Mouse (Mus musculus) liver (tissue): ENCODE measurements around the gene B3gnt5.
"Not testable (repeated sequence)": the region's sequence is repeated elsewhere in the genome, so short reads cannot be mapped to it uniquely, and the experiment has no call there.

Experiments used
- DNase-seq: peaks from one replicate; pipeline ENCODE4 v3.0.0-alpha.2; 2020; ENCODE audit warnings: mixed read lengths

The B3gnt5 gene

DNA sequence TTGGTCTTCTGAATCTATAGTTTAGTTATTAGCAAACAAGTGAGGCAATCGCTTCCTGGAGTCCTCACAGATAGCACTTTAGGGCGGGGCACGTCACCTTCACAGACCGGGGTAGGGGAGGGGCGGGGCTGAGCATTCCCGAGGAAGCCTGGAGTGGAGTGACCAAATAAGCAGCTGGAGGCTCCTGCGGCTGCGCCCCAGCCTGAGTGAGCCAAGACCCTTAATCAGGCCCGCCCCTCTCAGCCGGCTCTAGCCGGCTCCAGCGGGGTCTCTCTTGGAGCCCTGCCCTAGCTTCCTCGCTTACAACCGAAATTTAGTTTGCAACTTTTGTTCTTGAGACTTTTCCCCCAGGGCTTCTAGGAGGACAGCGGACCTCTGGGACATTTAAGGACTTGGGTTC, at the start of gene B3gnt5:
Gene B3gnt5, plus strand, starts transcription at position 135 of the 400 bp plus-strand sequence.
- peak; percentile 66 for DNase-seq

DNA sequence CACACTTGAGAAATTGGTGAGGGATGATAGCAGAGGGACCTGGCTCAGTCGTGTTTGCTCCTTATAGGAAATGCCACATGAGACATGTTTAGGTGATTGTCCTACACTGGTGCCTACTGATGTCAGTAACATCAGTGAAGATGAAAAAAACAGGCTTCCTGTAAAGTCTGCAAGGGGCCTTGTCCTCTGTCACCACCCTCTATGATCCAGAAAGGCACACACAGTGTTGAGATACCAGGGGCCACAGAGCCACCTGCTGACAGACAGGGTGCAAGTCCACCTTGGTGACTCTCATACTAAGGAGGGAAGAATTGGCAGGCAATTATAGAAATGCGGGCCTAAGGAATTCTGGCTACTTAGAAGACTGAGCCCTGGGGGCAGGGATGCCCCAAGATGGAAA, 39.0 kb upstream of the B3gnt5 start:
- DNase-seq: no peak

DNA sequence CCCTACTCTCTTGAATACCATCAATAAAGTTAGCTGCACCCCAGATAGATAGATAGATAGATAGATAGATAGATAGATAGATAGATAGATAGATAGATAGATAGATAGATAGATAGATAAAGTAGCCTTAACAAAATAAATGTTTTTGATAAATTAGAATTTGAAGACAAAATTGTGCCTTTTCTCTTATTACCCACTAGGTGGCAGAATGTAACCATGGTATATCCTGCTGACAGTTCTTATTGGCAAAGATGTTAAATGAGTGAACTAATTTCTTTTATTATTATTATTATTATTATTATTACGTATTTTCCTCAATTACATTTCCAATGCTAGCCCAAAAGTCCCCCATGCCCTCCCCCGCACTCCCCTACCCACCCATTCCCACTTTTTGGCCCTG, 35.9 kb upstream of the B3gnt5 start:
- not testable (repeated sequence) for DNase-seq

- no peak for DNase-seq
Observed at GRCm38 (mm10) chr16:19732896-19733295, 27.1 kb upstream of the B3gnt5 start.

GRCm38 (mm10) chr16:19760505-19761496, 793 bp downstream of the B3gnt5 start:
- peak; percentile 13 for DNase-seq

- DNase-seq: no peak
Observed at GRCm38 (mm10) chr16:19761691-19762090, 1.7 kb downstream of the B3gnt5 start.

GRCm38 (mm10) chr16:19766107-19766506, 6.1 kb downstream of the B3gnt5 start:
- no peak for DNase-seq

GRCm38 (mm10) chr16:19768046-19768445, 8.0 kb downstream of the B3gnt5 start:
- DNase-seq: no peak

- DNase-seq: no peak
Observed at GRCm38 (mm10) chr16:19772013-19772412, 12.0 kb downstream of the B3gnt5 start.

GRCm38 (mm10) chr16:19786386-19787090, 26.5 kb downstream of the B3gnt5 start:
- no peak for DNase-seq

- no peak for DNase-seq
Observed at GRCm38 (mm10) chr16:19789914-19790313, 29.9 kb downstream of the B3gnt5 start.

DNA sequence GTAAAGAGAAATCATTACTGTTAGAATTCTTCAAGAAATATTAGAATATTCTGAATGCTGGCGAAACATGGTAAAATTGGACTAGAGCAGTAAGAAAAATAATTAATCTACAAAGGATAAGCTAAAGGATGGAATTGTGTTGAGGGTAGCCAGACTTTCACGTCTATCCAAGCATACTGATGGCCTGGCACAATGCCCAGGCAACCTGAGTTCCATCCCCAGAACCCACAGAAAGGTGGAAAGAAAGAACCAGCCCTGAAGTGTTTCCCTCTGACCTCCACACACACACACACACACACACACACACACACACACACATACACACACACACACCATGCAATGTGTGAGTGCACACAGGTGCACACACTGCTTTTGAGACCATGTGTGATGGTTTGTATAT, 58.8 kb downstream of the B3gnt5 start:
- no peak for DNase-seq
